Mouse (Mus musculus): ENCODE measurements at regions not wholly inside any gene's neighbourhood (a gene's known extent, or its start where the extent isn't known, plus 50 kb on each side); places are given as distances from the start of the nearest gene placed in this dataset.

DNA sequence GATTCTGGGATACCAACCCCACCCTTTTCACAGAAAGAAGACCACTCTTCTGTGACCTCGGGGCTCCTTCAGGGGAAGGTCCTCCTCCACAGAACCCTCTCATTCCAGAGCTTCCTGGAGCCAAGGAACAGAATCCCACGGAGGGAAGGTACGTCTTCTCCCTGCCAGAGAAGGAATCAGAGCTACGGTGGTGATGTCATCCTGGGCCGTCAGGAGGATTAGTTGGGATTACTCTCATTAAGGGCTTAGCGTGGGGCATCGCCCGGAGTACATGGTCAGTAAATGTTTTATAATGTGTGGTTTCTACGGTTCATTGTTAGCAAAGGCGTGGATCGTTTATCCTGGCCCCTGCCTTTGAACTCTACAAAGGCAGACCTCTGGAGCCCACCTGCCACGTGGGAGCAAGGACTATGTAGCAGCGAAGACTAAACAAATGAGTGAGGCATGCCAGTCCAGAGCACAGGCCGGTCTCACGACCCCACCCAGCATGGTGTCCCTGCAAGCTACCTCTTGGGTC, 221.1 kb downstream of the Uaca start:
- no peak for TF ChIP-seq CTCF (conservative IDR thresholded peaks at IDR 0.05; ENCODE audit: low read length)
- TF ChIP-seq POU5F1 (IDR thresholded peaks at IDR 0.05; ENCODE audit: borderline replicate concordance, low read length): no peak
- no peak for TF ChIP-seq NANOG (IDR thresholded peaks at IDR 0.05; ENCODE audit: borderline replicate concordance, low read length)
